Mouse (Mus musculus) heart, adult 8-10 months (tissue): ENCODE results near the gene Gm10717. TPM values are rescaled to one million over a fixed set of nuclear protein-coding genes. Genes with fewer than 3 reads are reported as not detected.
A peak's percentile ranks its signal among the peaks of the same experiment; 100 is the strongest.
"Not testable (repeated sequence)": the region's sequence is repeated elsewhere in the genome, so short reads cannot be mapped to it uniquely, and the experiment has no call there.

Experiments
- DNase-seq: peaks from one replicate; pipeline ENCODE4 v3.0.0; 2022; ENCODE audit warnings: low spot score
- total RNA-seq, 4 experiments: library from RNA; stranded (reverse); gene quantifications; 2 replicates each; pipeline ENCODE4 v1.2.4; 2022

Gene Gm10717
- under 1 TPM in 1 of 4 experiments, not detected in 3; 0.57 TPM for total RNA-seq

DNA sequence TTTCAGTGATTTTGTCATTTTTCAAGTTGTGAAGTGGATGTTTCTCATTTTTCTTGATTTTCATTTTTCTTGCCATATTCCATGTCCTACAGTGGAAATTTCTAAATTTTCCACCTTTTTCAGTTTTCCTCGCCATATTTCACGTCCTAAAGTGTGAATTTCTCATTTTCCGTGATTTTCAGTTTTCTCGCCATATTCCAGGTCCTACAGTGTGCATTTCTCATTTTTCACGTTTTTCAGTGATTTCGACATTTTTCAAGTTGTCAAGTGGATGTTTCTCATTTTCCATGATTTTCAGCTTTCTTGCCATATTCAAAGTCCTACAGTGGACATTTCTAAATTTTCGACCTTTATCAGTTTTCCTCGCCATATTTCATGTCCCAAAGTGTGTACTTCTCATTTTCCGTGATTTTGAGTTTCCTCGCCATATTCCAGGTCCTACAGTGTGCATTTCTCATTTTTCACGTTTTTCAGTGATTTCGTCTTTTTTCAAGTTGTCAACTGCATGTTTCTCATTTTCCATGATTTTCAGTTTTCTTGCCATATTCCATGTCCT lies at the start of gene Gm10717:
TSS of gene Gm10717 (plus strand) at position 506 of the 556 bp plus-strand sequence.
- peak; percentile 73 for DNase-seq

DNA sequence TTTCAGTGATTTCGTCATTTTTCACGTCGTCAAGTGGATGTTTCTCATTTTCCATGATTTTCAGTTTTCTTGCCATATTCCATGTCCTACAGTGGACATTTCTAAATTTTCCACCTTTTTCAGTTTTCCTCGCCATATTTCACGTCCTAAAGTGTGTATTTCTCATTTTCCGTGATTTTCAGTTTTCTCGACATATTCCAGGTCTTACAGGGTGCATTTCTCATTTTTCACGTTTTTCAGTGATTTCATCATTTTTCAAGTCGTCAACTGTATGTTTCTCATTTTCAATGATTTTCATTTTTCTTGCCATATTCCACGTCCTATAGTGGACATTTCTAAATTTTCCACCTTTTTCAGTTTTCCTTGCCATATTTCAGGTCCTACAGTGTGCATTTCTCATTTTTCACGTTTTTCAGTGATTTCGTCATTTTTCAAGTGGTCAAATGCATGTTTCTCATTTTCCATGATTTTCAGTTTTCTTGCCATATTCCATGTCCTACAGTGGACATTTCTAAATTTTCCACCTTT lies 24.7 kb upstream of the Gm10717 start, which contains the start of gene Gm10722:
TSS of gene Gm10722 (plus strand) at position 478 of the 528 bp plus-strand sequence.
- peak; percentile 30 for DNase-seq

DNA sequence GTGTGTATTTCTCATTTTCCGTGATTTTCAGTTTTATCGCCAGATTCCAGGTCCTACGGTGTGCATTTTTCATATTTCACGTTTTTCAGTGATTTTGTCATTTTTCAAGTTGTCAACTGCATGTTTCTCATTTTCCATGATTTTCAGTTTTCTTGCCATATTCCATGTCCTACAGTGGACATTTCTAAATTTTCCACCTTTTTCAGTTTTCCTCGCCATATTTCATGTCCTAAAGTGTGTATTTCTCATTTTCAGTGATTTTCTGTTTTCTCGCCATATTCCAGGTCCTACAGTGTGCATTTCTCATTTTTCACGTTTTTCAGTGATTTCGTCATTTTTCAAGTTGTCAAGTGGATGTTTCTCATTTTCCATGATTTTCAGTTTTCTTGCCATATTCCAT lies 24.2 kb upstream of the Gm10717 start:
- DNase-seq, result peak; percentile 57

DNA sequence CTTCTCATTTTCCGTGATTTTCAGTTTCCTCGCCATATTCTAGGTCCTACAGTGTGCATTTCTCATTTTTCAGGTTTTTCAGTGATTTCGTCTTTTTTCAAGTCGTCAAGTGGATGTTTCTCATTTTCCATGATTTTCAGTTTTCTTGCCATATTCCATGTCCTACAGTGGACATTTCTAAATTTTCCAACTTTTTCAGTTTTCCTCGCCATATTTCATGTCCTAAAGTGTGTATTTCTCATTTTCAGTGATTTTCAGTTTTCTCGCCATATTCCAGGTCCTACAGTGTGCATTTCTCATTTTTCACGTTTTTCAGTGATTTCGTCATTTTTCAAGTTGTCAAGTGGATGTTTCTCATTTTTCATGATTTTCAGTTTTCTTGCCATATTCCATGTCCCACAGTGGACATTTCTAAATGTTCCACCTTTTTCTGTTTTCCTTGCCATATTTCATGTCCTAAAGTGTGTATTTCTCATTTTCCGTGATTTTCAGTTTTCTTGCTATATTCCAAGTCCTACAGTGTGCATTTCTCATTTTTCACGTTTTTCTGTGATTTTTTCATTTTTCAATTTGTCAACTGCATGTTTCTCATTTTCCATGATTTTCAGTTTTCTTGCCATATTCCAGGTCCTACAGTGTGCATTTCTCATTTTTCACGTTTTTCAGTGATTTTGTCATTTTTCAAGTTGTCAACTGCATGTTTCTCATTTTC lies 23.1 kb upstream of the Gm10717 start:
- peak; percentile 100 for DNase-seq

DNA sequence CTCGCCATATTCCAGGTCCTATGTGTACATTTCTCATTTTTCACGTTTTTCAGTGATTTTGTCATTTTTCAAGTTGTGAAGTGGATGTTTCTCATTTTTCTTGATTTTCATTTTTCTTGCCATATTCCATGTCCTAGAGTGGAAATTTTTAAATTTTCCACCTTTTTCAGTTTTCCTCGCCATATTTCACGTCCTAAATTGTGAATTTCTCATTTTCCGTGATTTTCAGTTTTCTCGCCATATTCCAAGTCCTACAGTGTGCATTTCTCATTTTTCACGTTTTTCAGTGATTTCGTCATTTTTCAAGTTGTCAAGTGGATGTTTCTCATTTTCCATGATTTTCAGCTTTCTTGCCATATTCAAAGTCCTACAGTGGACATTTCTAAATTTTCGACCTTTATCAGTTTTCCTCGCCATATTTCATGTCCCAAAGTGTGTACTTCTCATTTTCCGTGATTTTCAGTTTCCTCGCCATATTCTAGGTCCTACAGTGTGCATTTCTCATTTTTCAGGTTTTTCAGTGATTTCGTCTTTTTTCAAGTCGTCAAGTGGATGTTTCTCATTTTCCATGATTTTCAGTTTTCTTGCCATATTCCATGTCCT lies 22.3 kb upstream of the Gm10717 start, which contains the start of gene Gm11168:
TSS of gene Gm11168 (plus strand) at position 553 of the 603 bp plus-strand sequence.
- DNase-seq, result not testable (repeated sequence)

DNA sequence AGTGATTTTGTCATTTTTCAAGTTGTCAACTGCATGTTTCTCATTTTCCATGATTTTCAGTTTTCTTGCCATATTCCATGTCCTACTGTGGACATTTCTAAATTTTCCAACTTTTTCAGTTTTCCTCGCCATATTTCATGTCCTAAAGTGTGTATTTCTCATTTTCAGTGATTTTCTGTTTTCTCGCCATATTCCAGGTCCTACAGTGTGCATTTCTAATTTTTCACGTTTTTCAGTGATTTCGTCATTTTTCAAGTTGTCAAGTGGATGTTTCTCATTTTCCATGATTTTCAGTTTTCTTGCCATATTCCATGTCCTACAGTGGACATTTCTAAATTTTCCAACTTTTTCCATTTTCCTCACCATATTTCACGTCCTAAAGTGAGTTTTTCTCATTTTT lies 19.0 kb upstream of the Gm10717 start:
- not testable (repeated sequence) for DNase-seq

DNA sequence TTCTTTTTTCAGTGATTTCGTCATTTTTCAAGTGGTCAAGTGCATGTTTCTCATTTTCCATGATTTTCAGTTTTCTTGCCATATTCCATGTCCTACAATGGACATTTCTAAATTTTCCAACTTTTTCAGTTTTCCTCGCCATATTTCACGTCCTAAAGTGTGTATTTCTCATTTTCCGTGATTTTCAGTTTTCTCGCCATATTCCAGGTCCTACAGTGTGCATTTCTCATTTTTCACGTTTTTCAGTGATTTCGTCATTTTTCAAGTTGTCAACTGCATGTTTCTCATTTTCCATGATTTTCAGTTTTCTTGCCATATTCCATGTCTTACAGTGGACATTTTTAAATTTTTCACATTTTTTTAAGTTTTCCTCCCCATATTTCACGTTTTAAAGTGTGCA lies 18.6 kb upstream of the Gm10717 start:
- peak; percentile 100 for DNase-seq

DNA sequence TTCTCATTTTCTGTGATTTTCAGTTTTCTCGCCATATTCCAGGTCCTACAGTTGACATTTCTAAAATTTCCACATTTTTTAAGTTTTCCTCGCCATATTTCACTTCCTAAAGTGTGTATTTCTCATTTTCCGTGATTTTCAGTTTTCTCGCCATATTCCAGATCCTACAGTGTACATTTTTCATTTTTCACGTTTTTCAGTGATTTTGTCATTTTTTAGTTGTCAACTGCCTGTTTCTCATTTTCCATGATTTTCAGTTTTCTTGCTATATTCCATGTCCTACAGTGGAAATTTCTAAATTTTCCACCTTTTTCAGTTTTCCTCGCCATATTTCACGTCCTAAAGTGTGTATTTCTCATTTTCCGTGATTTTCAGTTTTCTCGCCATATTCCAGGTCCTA lies 17.9 kb upstream of the Gm10717 start:
- not testable (repeated sequence) for DNase-seq

DNA sequence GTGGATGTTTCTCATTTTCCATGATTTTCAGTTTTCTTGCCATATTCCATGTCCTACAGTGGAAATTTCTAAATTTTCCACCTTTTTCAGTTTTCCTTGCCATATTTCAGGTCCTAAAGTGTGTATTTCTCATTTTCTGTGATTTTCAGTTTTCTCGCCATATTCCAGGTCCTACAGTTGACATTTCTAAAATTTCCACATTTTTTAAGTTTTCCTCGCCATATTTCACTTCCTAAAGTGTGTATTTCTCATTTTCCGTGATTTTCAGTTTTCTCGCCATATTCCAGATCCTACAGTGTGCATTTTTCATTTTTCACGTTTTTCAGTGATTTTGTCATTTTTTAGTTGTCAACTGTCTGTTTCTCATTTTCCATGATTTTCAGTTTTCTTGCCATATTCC lies 15.9 kb upstream of the Gm10717 start:
- not testable (repeated sequence) for DNase-seq

DNA sequence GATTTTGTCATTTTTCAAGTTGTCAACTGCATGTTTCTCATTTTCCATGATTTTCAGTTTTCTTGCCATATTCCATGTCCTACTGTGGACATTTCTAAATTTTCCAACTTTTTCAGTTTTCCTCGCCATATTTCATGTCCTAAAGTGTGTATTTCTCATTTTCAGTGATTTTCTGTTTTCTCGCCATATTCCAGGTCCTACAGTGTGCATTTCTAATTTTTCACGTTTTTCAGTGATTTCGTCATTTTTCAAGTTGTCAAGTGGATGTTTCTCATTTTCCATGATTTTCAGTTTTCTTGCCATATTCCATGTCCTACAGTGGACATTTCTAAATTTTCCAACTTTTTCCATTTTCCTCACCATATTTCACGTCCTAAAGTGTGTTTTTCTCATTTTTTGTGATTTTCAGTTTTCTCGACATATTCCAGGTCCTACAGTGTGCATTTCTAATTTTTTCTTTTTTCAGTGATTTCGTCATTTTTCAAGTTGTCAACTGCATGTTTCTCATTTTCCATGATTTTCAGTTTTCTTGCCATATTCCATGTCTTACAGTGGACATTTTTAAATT lies 13.1 kb upstream of the Gm10717 start:
- not testable (repeated sequence) for DNase-seq

DNA sequence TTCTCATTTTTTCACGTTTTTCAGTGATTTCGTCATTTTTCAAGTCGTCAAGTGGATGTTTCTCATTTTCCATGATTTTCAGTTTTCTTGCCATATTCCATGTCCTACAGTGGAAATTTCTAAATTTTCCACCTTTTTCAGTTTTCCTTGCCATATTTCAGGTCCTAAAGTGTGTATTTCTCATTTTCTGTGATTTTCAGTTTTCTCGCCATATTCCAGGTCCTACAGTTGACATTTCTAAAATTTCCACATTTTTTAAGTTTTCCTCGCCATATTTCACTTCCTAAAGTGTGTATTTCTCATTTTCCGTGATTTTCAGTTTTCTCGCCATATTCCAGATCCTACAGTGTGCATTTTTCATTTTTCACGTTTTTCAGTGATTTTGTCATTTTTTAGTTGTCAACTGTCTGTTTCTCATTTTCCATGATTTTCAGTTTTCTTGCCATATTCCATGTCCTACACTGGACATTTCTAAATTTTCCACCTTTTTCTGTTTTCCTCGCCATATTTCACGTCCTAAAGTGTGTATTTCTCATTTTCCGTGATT lies 12.4 kb upstream of the Gm10717 start, which contains the start of gene Gm10721:
TSS of gene Gm10721 (plus strand) at position 408 of the 547 bp plus-strand sequence.
- not testable (repeated sequence) for DNase-seq

DNA sequence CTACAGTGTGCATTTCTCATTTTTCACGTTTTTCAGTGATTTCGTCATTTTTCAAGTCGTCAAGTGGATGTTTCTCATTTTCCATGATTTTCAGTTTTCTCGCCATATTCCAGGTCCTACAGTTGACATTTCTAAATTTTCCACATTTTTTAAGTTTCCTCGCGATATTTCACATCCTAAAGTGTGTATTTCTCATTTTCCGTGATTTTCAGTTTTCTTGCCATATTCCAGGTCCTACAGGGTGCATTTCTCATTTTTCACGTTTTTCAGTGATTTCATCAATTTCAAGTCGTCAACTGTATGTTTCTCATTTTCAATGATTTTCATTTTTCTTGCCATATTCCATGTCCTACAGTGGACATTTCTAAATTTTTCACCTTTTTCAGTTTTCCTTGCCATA lies 9.9 kb upstream of the Gm10717 start, which contains the start of gene Gm10720:
TSS of gene Gm10720 (plus strand) at position 301 of the 400 bp plus-strand sequence.
- DNase-seq, result not testable (repeated sequence)

DNA sequence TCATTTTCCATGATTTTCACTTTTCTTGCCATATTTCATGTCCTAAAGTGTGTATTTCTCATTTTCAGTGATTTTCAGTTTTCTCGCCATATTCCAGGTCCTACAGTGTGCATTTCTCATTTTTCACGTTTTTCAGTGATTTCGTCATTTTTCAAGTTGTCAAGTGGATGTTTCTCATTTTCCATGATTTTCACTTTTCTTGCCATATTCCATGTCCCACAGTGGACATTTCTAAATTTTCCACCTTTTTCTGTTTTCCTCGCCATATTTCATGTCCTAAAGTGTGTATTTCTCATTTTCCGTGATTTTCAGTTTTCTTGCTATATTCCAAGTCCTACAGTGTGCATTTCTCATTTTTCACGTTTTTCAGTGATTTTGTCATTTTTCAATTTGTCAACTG lies 9.3 kb upstream of the Gm10717 start:
- DNase-seq, result peak; percentile 6

DNA sequence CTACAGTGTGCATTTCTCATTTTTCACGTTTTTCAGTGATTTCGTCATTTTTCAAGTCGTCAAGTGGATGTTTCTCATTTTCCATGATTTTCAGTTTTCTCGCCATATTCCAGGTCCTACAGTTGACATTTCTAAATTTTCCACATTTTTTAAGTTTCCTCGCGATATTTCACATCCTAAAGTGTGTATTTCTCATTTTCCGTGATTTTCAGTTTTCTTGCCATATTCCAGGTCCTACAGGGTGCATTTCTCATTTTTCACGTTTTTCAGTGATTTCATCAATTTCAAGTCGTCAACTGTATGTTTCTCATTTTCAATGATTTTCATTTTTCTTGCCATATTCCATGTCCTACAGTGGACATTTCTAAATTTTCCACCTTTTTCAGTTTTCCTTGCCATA lies 8.1 kb upstream of the Gm10717 start, which contains the start of gene Gm10719:
TSS of gene Gm10719 (plus strand) at position 301 of the 400 bp plus-strand sequence.
- not testable (repeated sequence) for DNase-seq

DNA sequence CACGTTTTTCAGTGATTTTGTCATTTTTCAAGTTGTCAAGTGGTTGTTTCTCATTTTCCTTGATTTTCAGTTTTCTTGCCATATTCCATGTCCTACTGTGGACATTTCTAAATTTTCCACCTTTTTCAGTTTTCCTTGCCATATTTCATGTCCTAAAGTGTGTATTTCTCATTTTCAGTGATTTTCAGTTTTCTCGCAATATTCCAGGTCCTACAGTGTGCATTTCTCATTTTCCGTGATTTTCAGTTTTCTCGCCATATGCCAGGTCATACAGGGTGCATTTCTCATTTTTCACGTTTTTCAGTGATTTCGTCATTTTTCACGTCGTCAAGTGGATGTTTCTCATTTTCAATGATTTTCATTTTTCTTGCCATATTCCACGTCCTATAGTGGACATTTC lies 6.3 kb upstream of the Gm10717 start:
- not testable (repeated sequence) for DNase-seq

DNA sequence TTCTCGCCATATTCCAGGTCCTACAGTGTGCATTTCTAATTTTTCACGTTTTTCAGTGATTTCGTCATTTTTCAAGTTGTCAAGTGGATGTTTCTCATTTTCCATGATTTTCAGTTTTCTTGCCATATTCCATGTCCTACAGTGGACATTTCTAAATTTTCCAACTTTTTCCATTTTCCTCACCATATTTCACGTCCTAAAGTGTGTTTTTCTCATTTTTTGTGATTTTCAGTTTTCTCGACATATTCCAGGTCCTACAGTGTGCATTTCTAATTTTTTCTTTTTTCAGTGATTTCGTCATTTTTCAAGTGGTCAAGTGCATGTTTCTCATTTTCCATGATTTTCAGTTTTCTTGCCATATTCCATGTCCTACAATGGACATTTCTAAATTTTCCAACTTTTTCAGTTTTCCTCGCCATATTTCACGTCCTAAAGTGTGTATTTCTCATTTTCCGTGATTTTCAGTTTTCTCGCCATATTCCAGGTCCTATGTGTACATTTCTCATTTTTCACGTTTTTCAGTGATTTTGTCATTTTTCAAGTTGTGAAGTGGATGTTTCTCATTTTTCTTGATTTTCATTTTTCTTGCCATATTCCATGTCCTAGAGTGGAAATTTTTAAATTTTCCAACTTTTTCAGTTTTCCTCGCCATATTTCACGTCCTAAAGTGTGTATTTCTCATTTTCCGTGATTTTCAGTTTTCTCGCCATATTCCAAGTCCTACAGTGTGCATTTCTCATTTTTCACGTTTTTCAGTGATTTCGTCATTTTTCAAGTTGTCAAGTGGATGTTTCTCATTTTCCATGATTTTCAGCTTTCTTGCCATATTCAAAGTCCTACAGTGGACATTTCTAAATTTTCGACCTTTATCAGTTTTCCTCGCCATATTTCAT lies 5.1 kb upstream of the Gm10717 start:
- peak; percentile 86 for DNase-seq

DNA sequence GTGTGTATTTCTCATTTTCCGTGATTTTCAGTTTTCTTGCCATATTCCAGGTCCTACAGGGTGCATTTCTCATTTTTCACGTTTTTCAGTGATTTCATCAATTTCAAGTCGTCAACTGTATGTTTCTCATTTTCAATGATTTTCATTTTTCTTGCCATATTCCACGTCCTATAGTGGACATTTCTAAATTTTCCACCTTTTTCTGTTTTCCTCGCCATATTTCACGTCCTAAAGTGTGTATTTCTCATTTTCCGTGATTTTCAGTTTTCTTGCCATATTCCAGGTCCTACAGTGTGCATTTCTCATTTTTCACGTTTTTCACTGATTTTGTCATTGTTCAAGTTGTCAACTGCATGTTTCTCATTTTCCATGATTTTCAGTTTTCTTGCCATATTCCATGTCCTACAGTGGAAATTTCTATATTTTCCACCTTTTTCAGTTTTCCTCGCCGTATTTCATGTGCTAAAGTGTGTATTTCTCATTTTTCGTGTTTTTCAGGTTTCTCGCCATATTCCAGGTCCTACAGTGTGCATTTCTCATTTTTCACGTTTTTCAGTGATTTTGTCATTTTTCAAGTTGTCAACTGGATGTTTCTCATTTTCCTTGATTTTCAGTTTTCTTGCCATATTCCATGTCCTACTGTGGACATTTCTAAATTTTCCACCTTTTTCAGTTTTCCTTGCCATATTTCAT lies 2.8 kb upstream of the Gm10717 start:
- peak; percentile 92 for DNase-seq

DNA sequence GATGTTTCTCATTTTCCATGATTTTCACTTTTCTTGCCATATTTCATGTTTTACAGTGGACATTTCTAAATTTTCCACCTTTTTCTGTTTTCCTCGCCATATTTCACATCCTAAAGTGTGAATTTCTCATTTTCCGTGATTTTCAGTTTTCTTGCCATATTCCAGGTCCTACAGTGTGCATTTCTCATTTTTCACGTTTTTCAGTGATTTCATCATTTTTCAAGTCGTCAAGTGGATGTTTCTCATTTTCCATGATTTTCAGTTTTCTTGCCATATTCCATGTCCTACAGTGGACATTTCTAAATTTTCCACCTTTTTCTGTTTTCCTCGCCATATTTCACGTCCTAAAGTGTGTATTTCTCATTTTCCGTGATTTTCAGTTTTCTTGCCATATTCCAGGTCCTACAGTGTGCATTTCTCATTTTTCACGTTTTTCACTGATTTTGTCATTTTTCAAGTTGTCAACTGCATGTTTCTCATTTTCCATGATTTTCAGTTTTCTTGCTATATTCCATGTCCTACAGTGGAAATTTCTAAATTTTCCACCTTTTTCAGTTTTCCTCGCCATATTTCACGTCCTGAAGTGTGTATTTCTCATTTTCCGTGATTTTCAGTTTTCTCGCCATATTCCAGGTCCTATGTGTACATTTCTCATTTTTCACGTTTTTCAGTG lies 1.8 kb upstream of the Gm10717 start, which contains the start of gene Gm10718:
TSS of gene Gm10718 (plus strand) at position 236 of the 673 bp plus-strand sequence.
- peak; percentile 77 for DNase-seq
